Mouse (Mus musculus): ENCODE measurements around the gene Gm37240. TPM values are rescaled to one million over a fixed set of nuclear protein-coding genes. Genes with fewer than 3 reads are reported as not detected.

Gene Gm37240
- polyA plus RNA-seq, 1 experiment from 2014 or later, result 18.1 TPM

DNA sequence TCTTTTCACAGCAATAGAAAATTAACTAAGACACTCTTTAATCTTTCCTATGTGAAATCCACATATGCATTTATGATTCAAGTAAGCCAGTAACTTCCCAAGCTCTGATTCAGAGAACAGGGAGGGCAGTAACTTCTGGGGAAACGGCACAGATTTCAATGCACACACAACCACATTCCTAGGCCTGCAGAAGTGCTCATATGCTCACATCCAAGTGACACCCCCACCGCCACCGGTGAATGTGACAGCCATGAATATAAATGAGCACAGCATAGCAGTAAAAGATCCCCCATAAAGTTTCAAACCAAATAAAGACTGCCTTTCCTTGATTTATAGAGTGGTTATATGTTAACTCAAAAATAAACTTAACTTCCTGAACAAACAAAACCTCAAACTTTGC is 641.2 kb downstream of the Gm37240 start:
- Histone ChIP-seq H3K36me3 (ENCODE audit: control insufficient read depth, insufficient read depth, low read length) (no peaks in the 10 kb centered on the region), H3K9me3 (ENCODE audit: control insufficient read depth, low read length) (no peaks in the 10 kb centered on the region), H3K9ac (ENCODE audit: low read length) (no peak overlapping the region), H3K27me3 (ENCODE audit: control insufficient read depth, insufficient read depth, low read length) (no peaks in the 10 kb centered on the region), H3K4me1 (replicated peaks; ENCODE audit: control insufficient read depth, insufficient read depth) (no peaks in the 10 kb centered on the region), H3K27ac (replicated peaks) (no peak overlapping the region), H3K4me3 (ENCODE audit: low read depth, low read length) (no peak overlapping the region), H3K4me2 (replicated peaks; ENCODE audit: low read depth) (no peak overlapping the region)
- WGBS, result 32% methylated on average over 3 of the region's 3 CpGs
- DNase-seq (ENCODE audit: low spot score) (no peak), ATAC-seq (ENCODE audit: low FRiP score, low TSS enrichment) (no peak)
- TF ChIP-seq EP300 (optimal IDR thresholded peaks at IDR 0.05), result no peak
- no peak for TF ChIP-seq CTCF (IDR thresholded peaks at IDR 0.05; ENCODE audit: low read depth)

DNA sequence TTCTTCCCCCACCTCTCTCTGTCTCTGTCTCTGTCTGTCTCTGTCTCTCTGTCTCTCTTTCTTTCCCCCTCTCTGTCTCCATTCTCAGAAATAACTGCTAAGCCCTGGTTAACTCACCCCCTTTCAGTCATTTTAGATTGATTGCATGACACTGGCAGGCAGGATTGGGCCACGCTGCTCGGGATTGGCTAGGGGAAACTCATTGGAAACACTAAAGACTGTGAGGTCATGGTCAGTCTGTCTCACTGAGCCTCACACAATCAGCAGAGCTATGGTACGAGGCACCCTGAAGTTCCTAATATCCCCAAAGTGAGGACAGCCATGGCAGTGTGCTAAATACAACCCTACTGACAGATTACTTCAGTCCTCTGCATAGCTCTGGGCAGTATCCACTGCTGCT is 650.8 kb downstream of the Gm37240 start:
- no peak for DNase-seq (ENCODE audit: low spot score)

DNA sequence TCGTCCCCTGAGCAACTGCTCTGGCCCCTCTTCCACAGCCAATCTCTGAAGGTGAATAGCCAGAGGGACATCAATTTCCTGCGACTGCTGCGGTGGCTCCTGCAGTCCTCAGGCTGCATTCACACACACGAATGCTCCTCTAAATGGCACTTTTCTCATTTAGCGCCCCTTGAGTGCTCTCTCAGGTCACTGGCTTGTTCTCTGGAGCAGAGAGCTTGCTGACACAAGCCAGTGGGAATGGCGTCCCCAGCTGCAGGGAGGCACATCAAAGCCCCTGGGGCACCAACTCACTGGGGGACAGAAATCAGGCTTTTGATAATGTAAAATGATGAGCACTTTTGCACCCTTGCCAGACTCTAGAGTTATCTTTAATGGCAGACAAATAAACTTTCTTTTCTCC is 654.5 kb downstream of the Gm37240 start:
- DNase-seq (ENCODE audit: low spot score), result no peak
- H3K9me3 ChIP-seq (ENCODE audit: control insufficient read depth, low read length), result no peaks in the 10 kb centered on the region
- no peak overlapping the region for H3K4me3 ChIP-seq (ENCODE audit: low read depth, low read length)
- no peaks in the 10 kb centered on the region for H3K27me3 ChIP-seq (ENCODE audit: control insufficient read depth, insufficient read depth, low read length)
- no peak for ATAC-seq (ENCODE audit: low FRiP score, low TSS enrichment)
- 57% methylated on average over 6 of the region's 6 CpGs for WGBS
- H3K27ac ChIP-seq (replicated peaks), result no peak overlapping the region
- H3K9ac ChIP-seq (ENCODE audit: low read length), result no peak overlapping the region
- H3K4me2 ChIP-seq (replicated peaks; ENCODE audit: low read depth), result no peak overlapping the region
- TF ChIP-seq EP300 (optimal IDR thresholded peaks at IDR 0.05) (no peak), CTCF (IDR thresholded peaks at IDR 0.05; ENCODE audit: low read depth) (no peak)
- no peaks in the 10 kb centered on the region for H3K4me1 ChIP-seq (replicated peaks; ENCODE audit: control insufficient read depth, insufficient read depth)
- H3K36me3 ChIP-seq (ENCODE audit: control insufficient read depth, insufficient read depth, low read length), result no peaks in the 10 kb centered on the region

More for the DNA sequence above, 650.8 kb downstream of the Gm37240 start:
- no peak for TF ChIP-seq CTCF (IDR thresholded peaks at IDR 0.05; ENCODE audit: low read depth)
- TF ChIP-seq EP300 (optimal IDR thresholded peaks at IDR 0.05), result no peak
- WGBS, result 54% methylated on average over 3 of the region's 3 CpGs
- Histone ChIP-seq H3K27me3 (ENCODE audit: control insufficient read depth, insufficient read depth, low read length) (no peaks in the 10 kb centered on the region), H3K4me1 (replicated peaks; ENCODE audit: control insufficient read depth, insufficient read depth) (no peaks in the 10 kb centered on the region), H3K36me3 (ENCODE audit: control insufficient read depth, insufficient read depth, low read length) (no peaks in the 10 kb centered on the region), H3K9ac (ENCODE audit: low read length) (no peak overlapping the region), H3K9me3 (ENCODE audit: control insufficient read depth, low read length) (no peaks in the 10 kb centered on the region), H3K27ac (replicated peaks) (no peak overlapping the region), H3K4me3 (ENCODE audit: low read depth, low read length) (no peak overlapping the region), H3K4me2 (replicated peaks; ENCODE audit: low read depth) (no peak overlapping the region)
- no peak for ATAC-seq (ENCODE audit: low FRiP score, low TSS enrichment)

DNA sequence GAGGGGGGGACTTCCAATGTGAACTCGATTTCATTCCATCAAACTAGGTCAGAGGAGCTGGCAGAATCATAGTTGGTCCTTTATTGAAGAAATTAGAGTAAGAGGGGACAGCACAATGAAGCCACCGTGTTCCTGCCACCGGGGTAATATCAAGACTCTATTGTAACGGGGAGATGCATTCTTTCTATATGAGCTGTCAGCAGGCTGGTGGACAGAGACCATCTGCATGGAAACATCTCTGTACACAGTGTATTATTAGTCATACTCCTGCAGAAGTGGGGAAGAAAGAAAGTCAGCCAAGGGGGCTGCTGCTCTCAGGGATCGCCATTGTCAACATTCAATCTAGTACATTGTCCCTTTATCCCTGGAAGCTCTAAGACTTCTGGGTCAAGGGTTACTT is 665.3 kb downstream of the Gm37240 start:
- Histone ChIP-seq H3K27me3 (ENCODE audit: control insufficient read depth, insufficient read depth, low read length) (no peaks in the 10 kb centered on the region), H3K4me2 (replicated peaks; ENCODE audit: low read depth) (no peak overlapping the region), H3K36me3 (ENCODE audit: control insufficient read depth, insufficient read depth, low read length) (no peaks in the 10 kb centered on the region), H3K4me3 (ENCODE audit: low read depth, low read length) (no peak overlapping the region), H3K9me3 (ENCODE audit: control insufficient read depth, low read length) (no peaks in the 10 kb centered on the region), H3K27ac (replicated peaks) (no peak overlapping the region), H3K4me1 (replicated peaks; ENCODE audit: control insufficient read depth, insufficient read depth) (no peaks in the 10 kb centered on the region), H3K9ac (ENCODE audit: low read length) (no peak overlapping the region)
- no peak for DNase-seq (ENCODE audit: low spot score)
- ATAC-seq (ENCODE audit: low FRiP score, low TSS enrichment), result no peak
- WGBS, result 68% methylated on average over 5 of the region's 5 CpGs
- TF ChIP-seq EP300 (optimal IDR thresholded peaks at IDR 0.05) (no peak), CTCF (IDR thresholded peaks at IDR 0.05; ENCODE audit: low read depth) (no peak)

DNA sequence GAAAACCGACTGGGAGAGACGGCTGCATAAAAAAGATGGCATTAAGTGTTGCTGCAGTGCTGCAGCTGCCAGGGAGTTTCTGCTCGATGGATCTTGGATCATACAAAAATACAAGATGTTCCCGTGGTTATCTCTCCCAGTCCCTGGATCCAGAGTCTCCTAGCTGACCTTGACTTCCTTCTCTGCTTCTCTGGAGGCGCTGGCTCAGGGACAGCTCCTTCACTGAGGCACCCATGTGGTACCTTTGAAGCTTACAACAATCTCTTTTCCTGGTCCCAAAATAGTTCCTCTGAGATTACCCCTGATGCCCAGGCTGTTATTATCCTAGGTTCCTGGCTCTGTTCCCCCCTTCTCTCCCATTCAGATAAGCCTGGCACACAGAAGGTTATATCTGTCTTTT is 672.4 kb downstream of the Gm37240 start:
- Histone ChIP-seq H3K27ac (replicated peaks) (no peak overlapping the region), H3K9ac (ENCODE audit: low read length) (no peak overlapping the region), H3K4me1 (replicated peaks; ENCODE audit: control insufficient read depth, insufficient read depth) (no peaks in the 10 kb centered on the region), H3K4me2 (replicated peaks; ENCODE audit: low read depth) (no peak overlapping the region), H3K36me3 (ENCODE audit: control insufficient read depth, insufficient read depth, low read length) (no peaks in the 10 kb centered on the region), H3K4me3 (ENCODE audit: low read depth, low read length) (no peak overlapping the region), H3K9me3 (ENCODE audit: control insufficient read depth, low read length) (no peaks in the 10 kb centered on the region), H3K27me3 (ENCODE audit: control insufficient read depth, insufficient read depth, low read length) (no peaks in the 10 kb centered on the region)
- TF ChIP-seq EP300 (optimal IDR thresholded peaks at IDR 0.05) (no peak), CTCF (IDR thresholded peaks at IDR 0.05; ENCODE audit: low read depth) (no peak)
- 80% methylated on average over 5 of the region's 5 CpGs for WGBS
- DNase-seq (ENCODE audit: low spot score) (no peak), ATAC-seq (ENCODE audit: low FRiP score, low TSS enrichment) (no peak)

DNA sequence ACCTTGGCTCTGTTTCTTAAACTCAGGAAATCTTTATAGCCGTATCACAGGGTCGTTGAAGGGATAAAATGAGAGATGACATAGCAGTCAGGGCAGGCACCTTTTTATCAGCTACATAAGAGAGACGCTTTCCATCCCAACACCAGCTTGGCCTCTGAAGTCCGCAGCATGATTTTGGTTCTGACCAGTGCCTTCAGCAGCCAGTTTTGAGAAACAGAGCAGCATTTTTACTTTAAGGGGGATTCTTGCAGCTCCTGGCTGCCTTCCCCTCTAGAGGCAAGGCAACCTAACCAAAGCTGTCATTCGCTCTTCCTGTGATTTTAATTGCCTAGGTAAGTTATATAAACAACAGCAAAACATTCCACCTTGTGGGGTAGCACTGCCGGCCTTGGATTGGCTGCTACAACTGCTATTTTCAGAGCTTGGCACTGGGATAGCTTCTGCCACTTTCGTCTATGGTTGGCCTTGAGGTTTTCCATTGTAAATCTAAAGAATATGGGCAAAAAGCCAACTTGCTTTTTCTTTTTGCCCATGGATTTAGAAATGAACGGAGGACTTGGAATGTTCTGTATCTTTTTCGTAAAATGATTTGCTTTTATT is 674.5 kb downstream of the Gm37240 start:
- 46% methylated on average over 9 of the region's 9 CpGs for WGBS
- no peak for ATAC-seq (ENCODE audit: low FRiP score, low TSS enrichment)
- no peak overlapping the region for H3K4me3 ChIP-seq (ENCODE audit: low read depth, low read length)

More for the DNA sequence above, 674.5 kb downstream of the Gm37240 start:
- H3K36me3 ChIP-seq (ENCODE audit: control insufficient read depth, insufficient read depth, low read length), result no peaks in the 10 kb centered on the region
- H3K4me1 ChIP-seq (replicated peaks; ENCODE audit: control insufficient read depth, insufficient read depth), result no peaks in the 10 kb centered on the region
- H3K27ac ChIP-seq (replicated peaks), result no peak overlapping the region
- no peaks in the 10 kb centered on the region for H3K27me3 ChIP-seq (ENCODE audit: control insufficient read depth, insufficient read depth, low read length)
- no peaks in the 10 kb centered on the region for H3K9me3 ChIP-seq (ENCODE audit: control insufficient read depth, low read length)
- TF ChIP-seq EP300 (optimal IDR thresholded peaks at IDR 0.05), result no peak
- no peak for TF ChIP-seq CTCF (IDR thresholded peaks at IDR 0.05; ENCODE audit: low read depth)
- no peak overlapping the region for H3K4me2 ChIP-seq (replicated peaks; ENCODE audit: low read depth)
- H3K9ac ChIP-seq (ENCODE audit: low read length), result no peak overlapping the region
- DNase-seq (ENCODE audit: low spot score), result no peak
